Comparison of ENCODE assay signal across 11 mouse cellular contexts in genomic region chr14:22738603-22739002, GRCm38 (mm10).
DNase-seq lines count a peak whose midpoint lies in the region; ATAC-seq and TF ChIP-seq lines count a peak whose summit lies in the region.
"Had no signal": no experiment of that assay in that cellular context is flagged by ENCODE, and none has a peak within 500 bp of the region (broad histone marks: within the 10 kb centered on the region; RNA-seq: fewer than 3 reads in every experiment).

No protein-coding gene starts in this region.

- H3K27me3 ChIP-seq in heart, embryonic 15.5 days, result no peaks in the 10 kb centered on the region
- no peaks in the 10 kb centered on the region for H3K27me3 ChIP-seq in heart, embryonic 10.5 days (ENCODE audit: insufficient read depth, poor library complexity, severe bottlenecking)
- no peaks in the 10 kb centered on the region for H3K27me3 ChIP-seq in neural tube, embryonic 11.5 days (ENCODE audit: control insufficient read depth, insufficient read depth, low read length)
- no peaks in the 10 kb centered on the region for H3K27me3 ChIP-seq in neural tube, embryonic 15.5 days (replicated peaks)
- no peaks in the 10 kb centered on the region for H3K27me3 ChIP-seq in kidney, embryonic 14.5 days (ENCODE audit: control insufficient read depth, insufficient read depth, low read length)
- no peaks in the 10 kb centered on the region for H3K27me3 ChIP-seq in thymus, adult 2 months (ENCODE audit: control insufficient read depth, insufficient read depth, low read length)
- H3K27me3 ChIP-seq: liver, embryonic 12.5 days had no signal

- no peak for TF ChIP-seq POLR2A in thymus, adult 2 months (IDR thresholded peaks at IDR 0.05; ENCODE audit: control insufficient read depth, extremely low read depth, insufficient read depth, low read length, poor library complexity)

- no peak for DNase-seq in heart, embryonic 10.5 days (ENCODE audit: low spot score)
- peak; percentile 25 for DNase-seq in neural tube, embryonic 11.5 days (ENCODE audit: low spot score)
- DNase-seq in lung, adult 18-20 months, result peak; percentile 53 to 65
- DNase-seq in retina, embryonic 14.5 days (ENCODE audit: low spot score), result peak; percentile 22
- no peak for DNase-seq in thymus, adult 2 months
- DNase-seq: cerebellum, postnatal 10 days had no signal

- no peak for TF ChIP-seq CTCF in thymus, adult 2 months (IDR thresholded peaks at IDR 0.05; ENCODE audit: borderline replicate concordance, control insufficient read depth, extremely low read depth, insufficient read depth, low read length, poor library complexity)

- peak overlapping the region; percentile 27; the same call in 1 of the 2 replicates for H3K4me2 ChIP-seq in heart, embryonic 15.5 days
- H3K4me2 ChIP-seq in neural tube, embryonic 11.5 days (ENCODE audit: low read depth), result no peak overlapping the region
- no peak overlapping the region; the same call in 1 of the 2 replicates for H3K4me2 ChIP-seq in neural tube, embryonic 15.5 days
- no peak overlapping the region for H3K4me2 ChIP-seq in kidney, embryonic 14.5 days (replicated peaks; ENCODE audit: low read depth, low read length)
- H3K4me2 ChIP-seq: liver, embryonic 12.5 days; midbrain, embryonic 12.5 days had no signal

- ATAC-seq in heart, embryonic 15.5 days (replicated peaks; ENCODE audit: insufficient number of reproducible peaks, insufficient read depth, low FRiP score, low read depth), result peak; percentile 72
- no peak for ATAC-seq in neural tube, embryonic 11.5 days (ENCODE audit: insufficient read depth, low FRiP score, low TSS enrichment)
- no peak for ATAC-seq in neural tube, embryonic 15.5 days (ENCODE audit: low FRiP score)
- ATAC-seq in kidney, embryonic 14.5 days (ENCODE audit: low FRiP score, low TSS enrichment), result no peak
- ATAC-seq: liver, embryonic 12.5 days had no signal

- H3K9me3 ChIP-seq in heart, embryonic 15.5 days (replicated peaks), result no peaks in the 10 kb centered on the region
- no peaks in the 10 kb centered on the region for H3K9me3 ChIP-seq in heart, embryonic 10.5 days
- no peaks in the 10 kb centered on the region for H3K9me3 ChIP-seq in neural tube, embryonic 11.5 days (ENCODE audit: control insufficient read depth, low read length)
- H3K9me3 ChIP-seq in neural tube, embryonic 15.5 days (replicated peaks), result no peaks in the 10 kb centered on the region
- no peaks in the 10 kb centered on the region for H3K9me3 ChIP-seq in kidney, embryonic 14.5 days (ENCODE audit: control insufficient read depth, low read length)
- H3K9me3 ChIP-seq: liver, embryonic 12.5 days; midbrain, embryonic 12.5 days had no signal

- H3K27ac ChIP-seq in heart, embryonic 15.5 days, result no peak overlapping the region
- H3K27ac ChIP-seq in heart, embryonic 10.5 days, result no peak overlapping the region
- no peak overlapping the region for H3K27ac ChIP-seq in neural tube, embryonic 11.5 days (ENCODE audit: low read depth, low read length)
- no peak overlapping the region for H3K27ac ChIP-seq in neural tube, embryonic 15.5 days (replicated peaks)
- H3K27ac ChIP-seq in kidney, embryonic 14.5 days (ENCODE audit: low read depth, low read length), result no peak overlapping the region
- H3K27ac ChIP-seq in thymus, adult 2 months (ENCODE audit: control insufficient read depth, insufficient read depth, low read length), result no peak overlapping the region
- H3K27ac ChIP-seq: liver, embryonic 12.5 days; midbrain, embryonic 12.5 days had no signal

- H3K4me3 ChIP-seq in heart, embryonic 15.5 days, result no peak overlapping the region
- no peak overlapping the region for H3K4me3 ChIP-seq in heart, embryonic 10.5 days
- no peak overlapping the region for H3K4me3 ChIP-seq in neural tube, embryonic 11.5 days (ENCODE audit: low read depth, low read length)
- H3K4me3 ChIP-seq in neural tube, embryonic 15.5 days (replicated peaks), result no peak overlapping the region
- H3K4me3 ChIP-seq in kidney, embryonic 14.5 days (ENCODE audit: low read length), result no peak overlapping the region
- no peak overlapping the region for H3K4me3 ChIP-seq in thymus, adult 2 months (ENCODE audit: control insufficient read depth, insufficient read depth, low read length)
- H3K4me3 ChIP-seq: liver, embryonic 12.5 days; midbrain, embryonic 12.5 days had no signal

- H3K4me1 ChIP-seq in heart, embryonic 15.5 days (replicated peaks), result peaks cover 11% of the 10 kb centered on the region
- 0 out of 2 replicates have a peak, but pooled peaks cover 4% of the 10 kb centered on the region for H3K4me1 ChIP-seq in heart, embryonic 10.5 days
- no peaks in the 10 kb centered on the region for H3K4me1 ChIP-seq in neural tube, embryonic 11.5 days (ENCODE audit: control insufficient read depth, insufficient read depth, low read length)
- H3K4me1 ChIP-seq in neural tube, embryonic 15.5 days, result no peaks in the 10 kb centered on the region
- H3K4me1 ChIP-seq in kidney, embryonic 14.5 days (ENCODE audit: control insufficient read depth, insufficient read depth, low read length), result no peaks in the 10 kb centered on the region
- no peaks in the 10 kb centered on the region for H3K4me1 ChIP-seq in thymus, adult 2 months (replicated peaks; ENCODE audit: control insufficient read depth, insufficient read depth, low read length)
- H3K4me1 ChIP-seq: liver, embryonic 12.5 days; midbrain, embryonic 12.5 days had no signal

- WGBS in heart, embryonic 15.5 days, result 36% methylated on average over 11 of the region's 11 CpGs
- WGBS in heart, embryonic 10.5 days, result 55% methylated on average over 11 of the region's 11 CpGs
- 59% methylated on average over 11 of the region's 11 CpGs for WGBS in neural tube, embryonic 11.5 days
- WGBS in neural tube, embryonic 15.5 days, result 43% methylated on average over 11 of the region's 11 CpGs
- WGBS in kidney, embryonic 14.5 days, result 77% methylated on average over 11 of the region's 11 CpGs
- 97% methylated on average over 11 of the region's 11 CpGs for WGBS in thymus, adult 2 months

- H3K36me3 ChIP-seq in heart, embryonic 15.5 days, result no peaks in the 10 kb centered on the region
- H3K36me3 ChIP-seq in heart, embryonic 10.5 days, result no peaks in the 10 kb centered on the region
- no peaks in the 10 kb centered on the region for H3K36me3 ChIP-seq in neural tube, embryonic 11.5 days (ENCODE audit: control insufficient read depth, insufficient read depth, low read length)
- H3K36me3 ChIP-seq in neural tube, embryonic 15.5 days, result no peaks in the 10 kb centered on the region
- H3K36me3 ChIP-seq in kidney, embryonic 14.5 days (ENCODE audit: control insufficient read depth, insufficient read depth, low read length), result no peaks in the 10 kb centered on the region
- no peaks in the 10 kb centered on the region for H3K36me3 ChIP-seq in thymus, adult 2 months (ENCODE audit: control insufficient read depth, insufficient read depth, low read length)
- H3K36me3 ChIP-seq: liver, embryonic 12.5 days; midbrain, embryonic 12.5 days had no signal

- H3K9ac ChIP-seq in heart, embryonic 15.5 days, result no peak overlapping the region
- no peak overlapping the region for H3K9ac ChIP-seq in neural tube, embryonic 11.5 days (ENCODE audit: low read length)
- no peak overlapping the region for H3K9ac ChIP-seq in neural tube, embryonic 15.5 days (replicated peaks)
- H3K9ac ChIP-seq in kidney, embryonic 14.5 days (ENCODE audit: low read depth, low read length), result no peak overlapping the region
- H3K9ac ChIP-seq: liver, embryonic 12.5 days; midbrain, embryonic 12.5 days had no signal

Comparison
In these comparisons a context has a peak if more than half of its experiments do, and no peak if none do; other contexts are left out.
1. DNase-seq: peak in neural tube, embryonic 11.5 days (single experiment), lung, adult 18-20 months (2 of 2) and retina, embryonic 14.5 days (single experiment); none in heart, embryonic 10.5 days (single experiment) and thymus, adult 2 months (single experiment).